Mouse (Mus musculus): ENCODE data around the gene Brd7.
A peak's percentile ranks its signal among the peaks of the same experiment; 100 is the strongest.

Gene Brd7

DNA sequence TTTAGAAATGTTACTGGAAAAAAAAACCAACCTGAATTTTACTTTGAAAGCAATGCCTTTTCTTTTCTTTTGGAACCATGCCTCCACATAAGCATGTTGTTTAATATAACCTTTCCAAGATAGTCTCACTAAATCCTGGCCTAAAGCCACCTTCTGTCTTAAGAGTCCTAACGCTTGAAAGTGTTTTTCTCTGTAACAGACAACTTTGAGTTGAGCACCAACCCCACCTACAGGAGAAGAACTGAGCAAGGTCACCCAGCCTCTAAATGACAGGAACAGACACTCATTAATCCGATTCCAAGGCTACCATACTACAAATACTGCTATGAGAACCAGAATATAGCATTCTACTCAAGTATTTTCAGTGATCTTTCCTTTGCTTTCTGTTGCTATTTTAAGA is 12.9 kb downstream of the Brd7 start:
- no peak for DNase-seq

DNA sequence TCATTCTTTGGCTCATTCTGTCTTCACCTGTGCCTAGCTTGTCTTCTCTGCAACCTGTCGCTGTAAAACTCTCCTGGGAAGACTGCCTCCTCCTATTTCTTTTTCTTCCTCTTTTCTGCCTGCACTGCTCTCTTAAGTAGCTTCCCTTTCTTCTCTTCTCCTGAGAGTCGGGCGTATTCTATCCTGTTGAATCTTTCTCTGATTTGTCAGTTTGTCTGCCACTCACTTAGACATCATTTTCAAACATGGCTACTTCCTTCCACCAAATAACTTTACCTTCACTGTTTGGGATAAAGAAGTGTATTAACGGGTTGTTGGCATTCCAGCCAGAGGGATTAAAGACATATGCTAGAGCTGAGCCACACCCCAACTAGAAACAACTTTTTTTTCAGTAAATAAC is 20.0 kb downstream of the Brd7 start:
- DNase-seq, result no peak

DNA sequence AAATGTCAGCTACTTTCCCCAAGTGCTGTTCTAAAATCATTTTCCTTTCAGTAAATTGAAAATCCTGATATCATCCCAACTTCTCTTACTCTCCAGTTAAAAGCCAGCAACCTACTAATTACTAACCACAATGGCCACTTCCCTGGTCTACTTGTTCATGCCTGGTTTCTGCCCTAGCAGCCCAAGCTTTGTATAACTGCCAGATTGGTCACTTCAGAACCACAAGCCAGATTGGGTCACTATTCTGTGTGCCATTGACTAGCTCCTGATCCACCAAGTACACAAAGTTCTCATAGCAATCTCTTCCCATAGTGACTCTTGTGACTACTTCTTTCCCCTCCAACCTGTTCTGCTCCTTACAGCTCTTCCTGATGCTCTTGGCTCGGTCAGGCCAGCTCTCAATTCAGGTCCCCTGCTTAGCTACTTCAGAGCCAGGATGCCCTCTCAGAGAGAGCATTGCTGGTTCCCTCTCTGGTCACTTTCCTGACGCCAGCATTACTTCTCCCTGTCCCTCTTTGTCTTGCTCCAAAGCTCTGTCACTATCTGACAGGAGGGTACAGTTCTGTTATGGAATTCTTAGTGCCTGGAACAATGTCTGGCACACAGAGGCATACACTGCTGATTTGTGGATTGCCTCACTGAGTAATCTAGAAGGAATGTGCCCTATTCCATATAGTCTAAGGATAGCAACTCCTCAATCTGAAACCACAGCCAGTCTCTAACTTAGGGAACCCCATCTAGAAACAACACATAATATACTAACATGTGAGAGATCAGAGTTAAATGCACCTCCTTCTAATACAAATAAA is 21.9 kb downstream of the Brd7 start:
- no peak for DNase-seq

DNA sequence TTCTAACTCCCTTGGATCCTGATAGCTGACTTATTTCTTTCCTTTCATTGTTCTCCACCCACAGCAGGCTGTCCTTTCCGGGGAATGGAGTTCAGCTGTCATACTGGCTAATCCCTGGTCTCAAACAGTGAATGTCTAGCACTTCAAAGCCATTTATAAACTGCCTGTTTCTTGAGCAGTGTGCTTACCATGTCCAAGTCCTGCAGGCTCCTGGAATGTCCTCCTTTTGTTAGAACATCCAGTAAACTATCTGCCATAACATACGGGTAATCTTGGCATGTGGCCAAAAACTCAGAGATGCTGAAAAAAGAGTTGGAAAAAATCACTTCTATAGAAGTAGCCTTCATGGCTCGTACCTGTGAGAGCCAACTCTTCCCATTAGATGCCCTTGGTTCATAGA is 22.8 kb downstream of the Brd7 start:
- no peak for DNase-seq

DNA sequence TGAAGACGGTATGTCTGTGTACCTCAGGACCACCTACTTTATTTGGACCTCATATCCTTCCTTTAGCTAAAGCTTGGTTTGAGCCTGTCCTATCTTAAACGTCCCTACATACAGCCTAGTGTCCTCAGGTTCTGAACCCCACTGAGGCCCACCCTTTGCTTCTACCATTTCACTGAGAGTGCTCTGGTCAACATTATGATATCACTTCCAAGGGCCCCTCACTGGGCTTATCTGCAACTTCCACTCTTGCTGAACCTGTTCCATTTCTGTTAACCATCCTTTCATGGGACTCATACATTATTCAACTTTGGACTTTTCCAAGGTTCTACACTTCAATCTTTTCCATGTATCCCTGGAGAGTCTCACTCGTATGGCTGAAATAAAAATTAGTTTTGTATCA is 27.0 kb downstream of the Brd7 start:
- no peak for DNase-seq

DNA sequence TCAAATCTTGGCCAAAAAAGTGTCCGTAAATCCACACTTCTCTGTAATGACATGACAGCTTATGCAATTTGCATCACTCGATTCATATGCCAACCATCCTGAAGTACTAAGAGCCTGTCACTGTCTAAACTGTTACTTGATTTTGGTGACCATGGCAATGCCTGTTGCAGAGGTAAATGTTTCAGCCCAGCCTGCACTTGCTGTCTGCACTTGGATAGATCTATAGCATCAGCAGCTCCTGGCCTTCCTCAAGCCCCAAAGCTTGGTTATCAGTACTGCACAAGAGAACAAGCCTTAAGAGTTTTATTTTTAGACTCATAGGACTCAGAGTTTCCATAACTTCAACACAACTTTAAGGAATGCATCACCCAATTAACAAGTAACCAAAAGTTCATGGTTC is 27.6 kb downstream of the Brd7 start:
- no peak for DNase-seq

DNA sequence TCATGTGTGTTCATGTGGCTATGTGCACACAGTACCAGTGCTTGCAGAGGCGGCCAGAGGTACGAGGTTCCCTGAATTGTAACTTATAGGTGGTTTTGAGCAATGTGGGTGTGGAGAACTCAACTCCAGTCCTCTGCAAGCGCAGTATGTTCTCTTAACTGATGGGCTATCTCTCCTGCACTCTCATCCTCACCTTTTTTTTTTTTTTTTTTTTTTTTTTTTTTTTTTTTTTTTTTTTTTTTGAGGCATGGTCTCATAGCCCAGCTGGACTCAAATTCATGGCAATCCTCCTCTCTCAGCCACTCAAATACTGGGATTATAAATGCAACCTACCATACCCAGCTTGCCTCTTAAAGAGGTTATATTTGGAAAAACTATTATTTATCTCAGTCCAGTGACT is 31.2 kb downstream of the Brd7 start:
- DNase-seq, result no peak

DNA sequence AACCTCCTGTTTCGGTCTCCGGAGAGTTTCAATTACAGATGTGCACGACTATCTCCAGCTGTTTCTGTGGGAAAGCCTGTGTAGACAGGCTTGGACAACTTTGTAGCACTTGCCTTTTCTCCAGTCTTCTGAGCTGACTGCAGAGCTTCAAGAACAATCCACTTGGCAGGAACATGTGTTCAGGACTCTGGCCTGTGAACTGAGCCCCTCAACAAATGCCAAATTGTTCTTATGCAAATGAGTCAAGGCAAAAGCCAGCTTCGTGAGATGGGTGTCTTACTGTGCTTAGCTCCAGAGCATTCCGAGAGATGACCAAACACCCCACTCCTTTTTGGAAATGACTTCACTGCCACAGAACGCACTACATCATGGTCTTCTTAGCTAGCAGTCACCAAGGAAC is 33.3 kb downstream of the Brd7 start:
- DNase-seq, result no peak

DNA sequence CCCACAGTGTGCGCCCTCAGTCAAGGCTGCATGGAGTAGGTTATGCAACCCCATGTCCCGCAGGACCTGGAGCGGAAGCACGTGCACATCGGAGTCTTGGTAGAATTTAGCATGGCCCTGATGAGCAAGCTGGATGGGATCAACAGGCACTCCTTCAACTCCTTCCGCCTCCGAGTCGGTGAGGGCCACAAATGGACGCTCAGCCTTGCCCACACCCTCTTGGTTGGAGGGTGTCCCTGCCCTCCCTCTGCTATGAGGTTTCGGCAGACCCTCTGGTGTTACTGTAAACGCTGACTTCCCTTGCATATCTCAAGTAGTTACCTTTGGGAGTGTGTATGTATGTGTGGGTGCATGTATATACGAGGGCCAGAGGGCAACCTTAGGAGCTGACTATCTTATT is 35.7 kb downstream of the Brd7 start:
- DNase-seq, result no peak

DNA sequence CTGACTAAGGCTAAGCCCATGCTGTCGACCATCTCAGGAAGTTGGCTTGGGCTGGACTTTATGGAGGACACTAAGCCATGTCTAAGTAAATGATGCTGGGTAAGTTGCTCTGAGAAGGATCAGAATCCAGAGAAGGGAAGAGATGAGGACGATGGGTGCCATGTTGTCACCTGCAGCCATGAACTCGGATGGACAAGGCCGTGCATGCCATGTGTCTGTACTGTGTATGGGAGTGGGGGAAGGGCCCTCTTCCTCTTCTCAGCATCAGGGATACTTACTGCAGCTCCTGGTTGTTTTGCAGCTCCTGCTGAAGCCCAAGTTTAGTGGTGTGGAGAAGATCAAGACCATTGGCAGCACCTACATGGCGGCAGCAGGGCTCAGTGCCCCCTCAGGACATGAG is 36.2 kb downstream of the Brd7 start:
- DNase-seq, result no peak

DNA sequence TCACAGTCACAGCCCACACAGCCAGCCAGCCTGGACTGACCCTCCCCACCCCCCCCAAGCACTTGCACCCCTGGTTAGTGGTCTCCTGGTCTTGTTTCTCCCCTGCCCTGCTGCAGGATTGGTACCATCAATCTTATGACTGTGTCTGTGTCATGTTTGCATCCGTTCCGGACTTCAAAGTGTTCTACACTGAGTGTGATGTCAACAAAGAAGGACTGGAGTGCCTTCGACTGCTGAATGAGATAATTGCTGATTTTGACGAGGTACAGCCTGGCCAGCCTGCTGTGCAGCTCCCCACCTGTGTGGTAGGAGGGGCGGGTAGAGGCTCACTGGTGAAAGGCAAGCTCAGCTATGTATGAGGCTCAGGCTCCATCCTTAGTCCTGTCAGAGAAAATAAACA is 36.7 kb downstream of the Brd7 start:
- no peak for DNase-seq

DNA sequence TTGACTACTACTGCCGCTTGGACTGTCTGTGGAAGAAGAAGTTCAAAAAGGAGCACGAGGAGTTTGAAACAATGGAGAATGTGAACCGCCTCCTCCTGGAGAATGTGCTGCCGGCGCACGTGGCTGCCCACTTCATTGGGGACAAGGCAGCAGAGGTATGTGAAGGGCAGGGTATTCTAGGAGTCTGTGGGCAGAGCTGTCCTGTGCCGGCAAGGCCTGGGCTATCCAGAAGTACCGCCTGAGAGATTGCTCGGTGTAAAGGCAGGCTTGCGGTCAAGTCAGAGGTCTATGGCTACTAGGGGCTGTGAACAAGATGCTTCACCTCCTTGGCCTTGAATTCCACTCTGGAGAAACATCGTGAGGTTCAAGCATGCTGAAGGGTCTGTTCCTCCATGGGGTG is 37.2 kb downstream of the Brd7 start:
- DNase-seq, result no peak

DNA sequence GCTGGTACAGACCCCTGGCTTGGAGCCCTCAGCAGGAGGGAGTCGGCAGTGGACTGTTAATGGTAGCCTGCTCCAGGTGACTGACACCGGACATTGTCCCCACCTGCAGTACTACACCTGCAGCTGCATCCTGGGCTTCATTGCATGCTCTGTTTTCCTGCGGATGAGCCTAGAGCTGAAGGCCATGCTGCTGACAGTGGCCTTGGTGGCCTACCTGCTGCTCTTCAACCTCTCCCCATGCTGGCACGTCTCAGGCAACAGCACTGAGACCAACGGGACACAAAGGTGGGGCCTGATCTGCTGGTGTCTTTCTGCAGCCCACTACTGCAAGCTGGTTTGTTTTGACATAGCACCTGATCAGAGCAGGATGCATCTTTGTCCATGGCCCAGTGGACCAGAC is 38.5 kb downstream of the Brd7 start:
- DNase-seq, result no peak

DNA sequence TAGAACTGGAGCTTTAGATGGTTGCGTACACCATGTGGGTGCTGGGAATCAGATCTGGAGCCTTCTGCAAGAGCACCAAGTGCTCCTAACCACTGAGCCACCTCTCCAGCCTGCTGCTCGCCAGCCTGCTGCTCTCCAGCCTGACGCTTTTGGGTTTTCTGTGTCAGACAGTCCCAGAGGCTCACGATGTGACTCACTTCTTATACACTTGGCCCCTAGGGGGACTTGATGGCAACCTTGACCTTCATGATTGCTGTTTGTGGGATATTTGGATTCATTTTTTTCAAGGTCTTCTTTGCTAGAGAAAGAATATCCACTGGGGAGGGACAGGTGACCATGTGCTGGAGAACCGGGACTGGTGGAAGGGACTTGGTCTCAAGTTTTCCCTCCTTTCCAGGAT is 40.6 kb downstream of the Brd7 start:
- no peak for DNase-seq

DNA sequence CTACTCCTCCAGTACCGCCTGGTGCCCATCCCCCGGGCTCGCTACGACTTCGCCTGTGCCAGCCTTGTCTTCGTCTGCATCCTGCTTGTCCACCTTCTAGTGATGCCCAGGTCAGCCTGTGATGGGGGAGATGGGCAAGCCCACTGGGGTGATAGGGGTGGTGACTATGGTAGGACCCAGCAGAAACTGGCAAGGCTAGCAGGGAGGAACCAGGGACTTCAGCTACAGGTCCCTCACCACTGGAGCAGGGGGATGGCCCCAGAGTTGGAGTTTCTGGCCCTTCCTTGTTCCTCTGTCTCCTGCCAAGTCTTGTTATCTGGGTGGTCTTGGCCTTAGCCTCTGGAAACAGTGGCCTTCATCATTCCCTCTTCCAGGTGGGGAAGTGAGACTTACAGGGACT is 41.9 kb downstream of the Brd7 start:
- DNase-seq, result no peak

DNA sequence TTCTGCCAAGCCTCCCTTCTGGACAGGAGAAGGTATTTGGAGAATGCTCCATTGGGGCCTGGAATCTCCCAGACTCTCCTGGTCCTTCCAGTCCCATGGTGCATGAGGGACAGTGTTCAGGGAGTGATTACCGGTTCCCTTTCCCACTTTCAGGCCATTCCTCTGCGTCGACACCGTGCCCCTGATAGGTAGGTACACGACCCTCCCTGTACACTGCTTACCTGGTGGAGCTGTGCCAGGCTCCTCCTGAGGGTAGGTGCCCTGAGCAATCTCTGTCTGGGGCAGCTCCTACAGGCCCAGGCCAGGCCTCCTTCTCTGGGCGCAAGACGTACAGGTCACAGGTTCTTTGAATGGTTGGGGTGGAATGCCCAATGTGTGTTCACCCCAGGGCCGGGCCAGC is 43.8 kb downstream of the Brd7 start:
- DNase-seq, result no peak

DNA sequence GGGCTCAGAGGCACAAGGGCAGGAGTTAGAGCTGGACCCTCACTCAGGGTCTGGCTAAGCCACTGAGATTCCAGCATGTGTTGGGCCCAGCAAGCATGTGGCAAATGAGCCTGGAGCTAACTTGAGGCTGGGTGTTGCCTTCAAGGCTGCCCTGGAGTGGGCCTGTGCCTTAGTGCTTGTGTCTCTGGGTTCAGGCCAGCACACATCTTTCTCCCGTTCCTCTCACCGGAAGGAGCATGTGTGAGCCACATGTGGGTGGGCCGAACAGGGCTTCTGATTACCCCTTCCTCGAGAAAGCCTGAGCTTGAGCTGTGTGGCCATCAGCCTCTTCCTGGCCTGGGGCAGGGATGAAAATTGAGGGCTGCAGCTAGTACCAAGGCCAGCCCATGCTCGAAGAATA is 44.7 kb downstream of the Brd7 start:
- DNase-seq, result no peak

DNA sequence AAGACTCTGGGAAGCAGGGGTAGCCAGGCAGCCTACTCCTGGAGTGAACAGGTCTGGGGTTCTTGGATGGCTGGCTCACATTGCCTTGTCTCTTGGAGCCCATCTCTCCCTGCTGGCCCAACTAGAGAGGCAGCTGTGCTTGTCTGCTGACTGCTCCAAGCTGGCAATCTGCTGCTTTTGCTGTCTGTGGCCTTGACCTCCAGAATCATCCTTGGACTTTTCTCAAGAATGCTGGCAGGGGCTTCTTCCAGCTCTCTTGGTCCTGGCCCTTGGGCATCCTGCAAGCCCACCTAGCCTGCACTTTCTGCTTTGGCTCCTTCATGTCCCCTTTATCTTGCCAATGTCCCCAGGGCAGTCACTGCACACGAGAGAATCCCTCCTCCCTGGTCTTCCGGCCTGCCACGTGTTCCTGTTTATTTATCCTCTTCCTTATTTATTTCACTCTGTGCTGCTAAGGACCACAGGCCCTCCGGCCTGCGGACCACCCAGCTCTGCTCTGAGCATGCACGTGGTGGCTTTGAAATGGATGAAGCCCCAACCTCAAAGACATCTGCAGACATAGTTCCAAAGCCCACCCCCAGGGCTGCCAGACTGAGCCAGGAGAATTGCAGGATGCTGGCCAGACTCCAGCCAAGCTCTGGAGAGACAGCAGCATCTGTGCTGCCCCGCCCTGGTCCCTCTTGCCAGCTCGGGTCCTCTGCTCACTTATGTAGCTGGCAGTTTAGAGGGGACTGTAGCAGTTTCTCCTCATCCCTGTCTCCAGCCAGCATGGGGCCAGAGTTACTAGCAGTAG is 45.7 kb downstream of the Brd7 start:
- peak; percentile 64 to 75 for DNase-seq

DNA sequence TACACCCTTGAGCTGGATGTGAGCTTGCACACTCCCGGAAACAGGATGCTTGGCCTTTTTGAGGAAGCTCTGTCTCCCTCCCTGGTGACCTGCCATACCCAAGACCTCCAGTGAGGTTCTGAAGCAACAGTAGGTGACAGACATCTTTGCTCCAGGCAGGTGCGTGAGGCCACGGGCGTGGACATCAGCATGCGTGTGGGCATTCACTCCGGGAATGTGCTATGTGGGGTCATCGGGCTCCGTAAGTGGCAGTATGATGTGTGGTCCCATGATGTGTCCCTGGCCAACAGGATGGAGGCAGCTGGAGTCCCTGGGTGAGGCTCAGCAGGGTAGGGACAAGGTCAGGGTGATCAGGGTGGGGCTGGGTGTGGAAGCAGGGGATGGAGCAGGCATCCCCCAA is 46.7 kb downstream of the Brd7 start:
- no peak for DNase-seq

DNA sequence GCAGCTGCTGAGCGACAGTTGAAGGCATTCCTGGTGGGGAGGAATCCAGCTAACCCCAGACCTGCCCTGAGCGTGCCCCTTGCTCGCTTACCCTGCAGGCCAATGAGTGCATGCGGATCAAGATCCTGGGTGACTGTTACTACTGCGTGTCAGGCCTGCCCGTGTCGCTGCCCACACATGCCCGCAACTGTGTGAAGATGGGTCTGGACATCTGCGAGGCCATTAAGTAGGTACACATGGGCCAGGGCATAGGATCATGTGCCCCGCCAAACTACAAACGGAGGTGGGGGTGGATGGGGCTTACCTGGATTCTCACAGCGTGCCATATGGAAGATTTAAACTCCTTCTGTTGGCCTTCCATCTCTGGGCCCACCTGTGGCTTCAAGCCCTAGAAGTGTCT is 48.0 kb downstream of the Brd7 start:
- DNase-seq, result no peak

DNA sequence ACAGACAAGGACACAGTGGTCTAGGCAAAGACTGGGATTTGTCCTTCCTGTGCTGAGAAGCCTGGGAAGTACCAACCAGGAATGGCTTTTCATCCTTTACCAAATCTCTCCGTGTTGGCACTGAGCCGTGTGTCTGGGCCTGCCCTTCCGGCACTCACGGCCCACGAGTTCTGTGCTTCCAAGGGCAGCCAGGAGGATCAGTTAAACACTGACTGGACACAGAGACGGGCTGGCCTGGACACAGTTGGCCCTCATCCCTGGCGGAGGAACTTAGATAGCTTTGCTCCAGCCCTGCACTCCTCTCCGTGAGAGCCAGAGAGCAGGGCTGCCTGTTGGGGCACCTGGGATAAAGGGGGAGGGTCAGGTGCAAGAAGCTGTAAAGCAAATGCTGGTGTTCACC is 49.0 kb downstream of the Brd7 start:
- DNase-seq, result peak in 1 of 2 experiments; percentile 38

DNA sequence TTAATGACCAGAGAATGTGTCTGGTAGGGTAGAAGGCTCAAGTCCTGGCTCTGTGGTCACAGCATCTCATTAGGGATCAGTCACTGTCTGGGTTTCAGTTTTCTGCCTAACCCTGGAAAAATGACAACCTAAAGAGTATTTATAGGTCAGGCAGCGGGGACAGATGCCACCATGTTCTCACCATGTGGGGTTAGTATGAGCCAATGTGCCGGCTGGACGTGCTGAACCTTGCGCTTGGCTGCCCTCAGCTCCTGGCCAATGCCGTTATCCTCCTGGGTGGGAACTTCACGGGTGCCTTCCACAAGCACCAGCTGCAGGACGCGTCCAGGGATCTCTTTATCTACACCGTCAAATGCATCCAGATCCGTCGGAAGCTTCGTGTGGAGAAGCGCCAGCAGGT is 51.7 kb downstream of the Brd7 start:
- DNase-seq, result no peak

DNA sequence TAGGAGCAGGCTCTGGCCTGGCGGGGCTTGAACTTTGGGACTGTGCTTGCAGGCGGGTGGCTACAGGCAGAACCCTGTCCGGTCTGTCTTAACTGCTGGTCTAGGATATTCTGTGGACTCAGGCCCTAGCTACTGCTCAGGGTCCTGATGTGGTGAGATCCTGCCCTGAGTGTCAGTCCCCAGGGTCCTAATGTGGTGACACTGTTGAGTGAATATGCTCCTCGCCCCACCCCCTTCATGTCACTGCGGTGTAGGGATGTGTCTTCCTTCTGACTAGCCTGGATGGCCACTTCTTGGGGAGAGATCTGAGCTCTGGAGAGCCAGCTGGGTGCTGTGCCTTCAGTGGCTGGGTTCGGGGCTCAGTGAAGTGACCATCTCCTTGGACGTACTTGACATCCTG is 52.1 kb downstream of the Brd7 start:
- DNase-seq, result no peak

DNA sequence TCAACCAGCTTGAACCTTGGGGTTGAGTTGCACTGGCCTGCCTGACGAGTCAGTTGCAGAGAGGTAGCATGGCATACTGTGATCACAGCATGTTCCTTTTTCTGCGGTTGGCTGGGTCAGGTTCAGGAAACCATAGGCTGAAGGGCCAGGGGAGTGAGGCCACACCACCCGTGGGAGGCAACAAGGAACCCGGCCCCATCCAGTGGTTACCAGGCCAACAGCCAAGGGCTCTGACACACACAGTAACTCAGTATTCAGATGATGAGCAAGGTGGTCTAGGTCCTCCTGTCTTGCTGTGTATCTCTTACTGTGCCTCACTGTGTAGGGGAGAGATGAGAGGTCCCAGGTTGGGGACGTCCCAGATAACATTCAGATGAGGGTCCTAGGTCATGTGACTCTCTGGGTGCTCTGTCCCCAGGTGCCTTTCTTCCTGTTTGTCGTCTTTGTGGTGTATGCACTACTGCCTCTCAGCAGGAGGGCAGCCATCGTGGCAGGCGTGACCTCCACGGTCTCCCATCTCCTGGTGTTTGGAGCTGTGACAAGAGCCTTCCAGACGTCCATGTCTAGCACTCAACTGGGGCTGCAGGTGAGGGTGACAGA is 52.6 kb downstream of the Brd7 start:
- no peak for DNase-seq
